Mouse (Mus musculus): ENCODE data around the gene Gprc5a.
A peak's percentile ranks its signal among the peaks of the same experiment; 100 is the strongest.

DNA sequence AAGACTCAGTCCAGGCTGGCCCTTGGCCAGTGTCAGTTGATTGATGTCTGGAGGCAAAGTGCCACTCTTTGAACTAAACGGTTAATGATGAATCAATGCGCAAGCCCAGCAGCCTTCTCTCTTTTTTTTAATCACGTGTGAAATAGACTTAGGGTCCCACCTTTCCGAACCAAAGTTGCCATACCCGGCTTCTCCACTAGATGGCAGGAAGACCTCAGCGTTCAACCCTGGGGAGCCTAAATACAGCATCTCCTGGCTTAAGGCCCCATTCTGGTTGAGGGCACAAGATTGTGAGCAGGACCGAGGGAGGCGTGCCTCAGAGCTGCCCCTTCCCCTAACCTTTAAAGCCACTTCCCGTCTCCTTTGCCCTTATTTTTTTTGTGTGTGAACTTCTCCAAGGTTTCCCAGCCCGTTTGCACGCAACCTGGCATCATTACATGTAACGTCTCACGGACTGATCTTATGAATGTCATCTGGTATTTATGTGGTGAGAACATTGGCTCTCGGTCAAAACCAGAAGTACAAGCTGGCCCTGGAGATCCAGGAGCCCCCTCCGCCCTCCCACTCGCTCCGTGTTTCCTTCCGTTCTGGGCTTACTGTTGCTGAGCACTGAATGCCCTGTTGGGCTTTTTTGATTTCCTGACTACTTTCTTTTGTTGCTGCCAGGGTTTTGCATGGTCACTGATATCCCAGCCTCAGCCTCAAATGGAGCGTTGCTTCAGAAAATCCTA lies 22.4 kb downstream of the Gprc5a start:
- TF ChIP-seq POLR2A (IDR thresholded peaks at IDR 0.05; ENCODE audit: low read depth, low read length) = no peak
- no peak for TF ChIP-seq TBP (conservative IDR thresholded peaks at IDR 0.05; ENCODE audit: low read depth, low read length)
- TF ChIP-seq MYC (IDR thresholded peaks at IDR 0.05; ENCODE audit: low read depth, low read length) = no peak
- 0 out of 2 replicates have a peak, but pooled peaks have one; percentile 19 for TF ChIP-seq ZC3H11A (IDR thresholded peaks at IDR 0.05; ENCODE audit: low read depth, low read length)
- peak; percentile 95 to 96 for TF ChIP-seq CTCF (conservative IDR thresholded peaks at IDR 0.05 in 1 of 2, IDR thresholded peaks at IDR 0.05 in 1 of 2; ENCODE audit: low read depth in 2 of 2, low read length in 2 of 2)
- peak; percentile 65 for TF ChIP-seq BHLHE40 (IDR thresholded peaks at IDR 0.05; ENCODE audit: low read depth, low read length)
- TF ChIP-seq USF2 (conservative IDR thresholded peaks at IDR 0.05; ENCODE audit: low read depth, low read length) = no peak
- no peak for TF ChIP-seq CHD2 (IDR thresholded peaks at IDR 0.05; ENCODE audit: low read length)
